18 mouse cellular contexts compared by ENCODE assay signal in genomic region chr4:107952845-107953244, GRCm38 (mm10). TPM values are rescaled to one million over a fixed set of nuclear protein-coding genes. Genes with fewer than 3 reads are reported as not detected.
DNase-seq lines count a peak whose midpoint lies in the region; ATAC-seq and TF ChIP-seq lines count a peak whose summit lies in the region.
"Had no signal": no experiment of that assay in that cellular context is flagged by ENCODE, and none has a peak within 500 bp of the region (broad histone marks: within the 10 kb centered on the region; RNA-seq: fewer than 3 reads in every experiment).

No protein-coding gene starts in this region.

- no peak for TF ChIP-seq EP300 in stomach, postnatal 0 days (optimal IDR thresholded peaks at IDR 0.05)

- no peaks in the 10 kb centered on the region for H3K36me3 ChIP-seq in forebrain, embryonic 14.5 days (ENCODE audit: control insufficient read depth, insufficient read depth, low read length)
- H3K36me3 ChIP-seq in forebrain, embryonic 16.5 days (ENCODE audit: control insufficient read depth, insufficient read depth): no peaks in the 10 kb centered on the region
- H3K36me3 ChIP-seq in kidney, embryonic 15.5 days: no peaks in the 10 kb centered on the region
- H3K36me3 ChIP-seq in midbrain, postnatal 0 days (ENCODE audit: insufficient read depth, low read length): no peaks in the 10 kb centered on the region
- H3K36me3 ChIP-seq in midbrain, embryonic 15.5 days (replicated peaks): no peaks in the 10 kb centered on the region
- H3K36me3 ChIP-seq in stomach, postnatal 0 days (ENCODE audit: control insufficient read depth, insufficient read depth, low read length): no peaks in the 10 kb centered on the region
- H3K36me3 ChIP-seq in hindbrain, embryonic 11.5 days (ENCODE audit: control insufficient read depth, insufficient read depth, low read length): no peaks in the 10 kb centered on the region
- H3K36me3 ChIP-seq: G1E; heart, embryonic 13.5 days; hindbrain, embryonic 13.5 days; limb, embryonic 12.5 days; lung, embryonic 15.5 days had no signal

- H3K27ac ChIP-seq in forebrain, embryonic 14.5 days (ENCODE audit: low read depth, low read length): no peak overlapping the region
- H3K27ac ChIP-seq in forebrain, embryonic 16.5 days (ENCODE audit: low read length): no peak overlapping the region
- no peak overlapping the region for H3K27ac ChIP-seq in kidney, embryonic 15.5 days
- H3K27ac ChIP-seq in midbrain, postnatal 0 days (ENCODE audit: low read depth, low read length): no peak overlapping the region
- H3K27ac ChIP-seq in midbrain, embryonic 15.5 days: no peak overlapping the region
- H3K27ac ChIP-seq in stomach, postnatal 0 days (replicated peaks): no peak overlapping the region
- H3K27ac ChIP-seq in hindbrain, embryonic 11.5 days (ENCODE audit: low read depth, low read length): no peak overlapping the region
- H3K27ac ChIP-seq: heart, embryonic 13.5 days; hindbrain, embryonic 13.5 days; limb, embryonic 12.5 days; lung, embryonic 15.5 days had no signal

- H3K4me1 ChIP-seq in forebrain, embryonic 14.5 days (ENCODE audit: control insufficient read depth, insufficient read depth, low read length): peaks cover 5% of the 10 kb centered on the region
- no peaks in the 10 kb centered on the region for H3K4me1 ChIP-seq in forebrain, embryonic 16.5 days (replicated peaks; ENCODE audit: control insufficient read depth, insufficient read depth, low read length)
- no peaks in the 10 kb centered on the region for H3K4me1 ChIP-seq in kidney, embryonic 15.5 days
- no peaks in the 10 kb centered on the region for H3K4me1 ChIP-seq in midbrain, postnatal 0 days (ENCODE audit: insufficient read depth, low read length)
- H3K4me1 ChIP-seq in midbrain, embryonic 15.5 days: no peaks in the 10 kb centered on the region
- H3K4me1 ChIP-seq in stomach, postnatal 0 days (replicated peaks; ENCODE audit: control insufficient read depth, insufficient read depth): no peaks in the 10 kb centered on the region
- H3K4me1 ChIP-seq in hindbrain, embryonic 11.5 days (replicated peaks; ENCODE audit: control insufficient read depth, insufficient read depth, low read length): no peaks in the 10 kb centered on the region

- no peaks in the 10 kb centered on the region for H3K9me3 ChIP-seq in forebrain, embryonic 14.5 days (replicated peaks; ENCODE audit: control insufficient read depth, low read length)
- H3K9me3 ChIP-seq in forebrain, embryonic 16.5 days (ENCODE audit: control insufficient read depth, low read length): no peaks in the 10 kb centered on the region
- no peaks in the 10 kb centered on the region for H3K9me3 ChIP-seq in kidney, embryonic 15.5 days (replicated peaks)
- H3K9me3 ChIP-seq in midbrain, postnatal 0 days (ENCODE audit: low read length): no peaks in the 10 kb centered on the region
- no peaks in the 10 kb centered on the region for H3K9me3 ChIP-seq in midbrain, embryonic 15.5 days
- H3K9me3 ChIP-seq in stomach, postnatal 0 days (ENCODE audit: control insufficient read depth, low read length): no peaks in the 10 kb centered on the region
- H3K9me3 ChIP-seq in hindbrain, embryonic 11.5 days (ENCODE audit: control insufficient read depth, low read length): no peaks in the 10 kb centered on the region
- H3K9me3 ChIP-seq: G1E; heart, embryonic 13.5 days; hindbrain, embryonic 13.5 days; limb, embryonic 12.5 days; lung, embryonic 15.5 days had no signal

- DNase-seq in forebrain, embryonic 14.5 days (ENCODE audit: low spot score): peak; percentile 46
- DNase-seq in kidney, postnatal 14 days: peak; percentile 28
- DNase-seq in midbrain, postnatal 0 days (ENCODE audit: low spot score): peak; percentile 56
- DNase-seq in stomach, postnatal 0 days (ENCODE audit: low spot score): no peak
- no peak for DNase-seq in hindbrain, embryonic 11.5 days (ENCODE audit: low spot score)
- DNase-seq: cerebellum, adult 11-12 months; gastrocnemius, postnatal 36 days had no signal

- H3K27me3 ChIP-seq in forebrain, embryonic 14.5 days (replicated peaks; ENCODE audit: control insufficient read depth, insufficient read depth, low read length): no peaks in the 10 kb centered on the region
- no peaks in the 10 kb centered on the region for H3K27me3 ChIP-seq in forebrain, embryonic 16.5 days (replicated peaks; ENCODE audit: control insufficient read depth, insufficient read depth, low read length)
- H3K27me3 ChIP-seq in kidney, embryonic 15.5 days: no peaks in the 10 kb centered on the region
- no peaks in the 10 kb centered on the region for H3K27me3 ChIP-seq in midbrain, postnatal 0 days (ENCODE audit: insufficient read depth, low read length)
- no peaks in the 10 kb centered on the region for H3K27me3 ChIP-seq in midbrain, embryonic 15.5 days (replicated peaks)
- no peaks in the 10 kb centered on the region for H3K27me3 ChIP-seq in stomach, postnatal 0 days (ENCODE audit: control insufficient read depth, insufficient read depth, low read length)
- H3K27me3 ChIP-seq in hindbrain, embryonic 11.5 days (ENCODE audit: control insufficient read depth, insufficient read depth, low read length): no peaks in the 10 kb centered on the region
- H3K27me3 ChIP-seq: heart, embryonic 13.5 days; hindbrain, embryonic 13.5 days; limb, embryonic 12.5 days; lung, embryonic 15.5 days had no signal

- H3K9ac ChIP-seq in forebrain, embryonic 14.5 days (ENCODE audit: low read length): no peak overlapping the region
- H3K9ac ChIP-seq in forebrain, embryonic 16.5 days (replicated peaks; ENCODE audit: low read depth, low read length): no peak overlapping the region
- no peak overlapping the region for H3K9ac ChIP-seq in kidney, embryonic 15.5 days
- no peak overlapping the region for H3K9ac ChIP-seq in midbrain, postnatal 0 days (replicated peaks; ENCODE audit: low read length, poor library complexity, severe bottlenecking)
- no peak overlapping the region for H3K9ac ChIP-seq in midbrain, embryonic 15.5 days
- no peak overlapping the region for H3K9ac ChIP-seq in stomach, postnatal 0 days (ENCODE audit: low read length)
- no peak overlapping the region for H3K9ac ChIP-seq in hindbrain, embryonic 11.5 days (ENCODE audit: low read depth, low read length)
- H3K9ac ChIP-seq: heart, embryonic 13.5 days; hindbrain, embryonic 13.5 days; limb, embryonic 12.5 days; lung, embryonic 15.5 days had no signal

- peak; percentile 59 for TF ChIP-seq CTCF in midbrain, postnatal 0 days (IDR thresholded peaks at IDR 0.05)
- TF ChIP-seq CTCF in stomach, postnatal 0 days (IDR thresholded peaks at IDR 0.05; ENCODE audit: low read depth): peak; percentile 62

- H3K4me2 ChIP-seq in forebrain, embryonic 14.5 days (ENCODE audit: low read length): no peak overlapping the region
- H3K4me2 ChIP-seq in forebrain, embryonic 16.5 days (ENCODE audit: low read length): no peak overlapping the region
- H3K4me2 ChIP-seq in kidney, embryonic 15.5 days: no peak overlapping the region
- H3K4me2 ChIP-seq in midbrain, postnatal 0 days (ENCODE audit: low read depth, low read length, poor library complexity, severe bottlenecking): no peak overlapping the region
- no peak overlapping the region for H3K4me2 ChIP-seq in midbrain, embryonic 15.5 days
- H3K4me2 ChIP-seq in stomach, postnatal 0 days (replicated peaks; ENCODE audit: low read depth): no peak overlapping the region
- no peak overlapping the region for H3K4me2 ChIP-seq in hindbrain, embryonic 11.5 days (replicated peaks; ENCODE audit: low read depth, low read length)
- H3K4me2 ChIP-seq: heart, embryonic 13.5 days; hindbrain, embryonic 13.5 days; limb, embryonic 12.5 days; lung, embryonic 15.5 days; midbrain, embryonic 11.5 days had no signal

- H3K4me3 ChIP-seq in forebrain, embryonic 14.5 days (ENCODE audit: low read depth, low read length): no peak overlapping the region
- no peak overlapping the region for H3K4me3 ChIP-seq in forebrain, embryonic 16.5 days (replicated peaks; ENCODE audit: low read length)
- H3K4me3 ChIP-seq in kidney, embryonic 15.5 days (replicated peaks): no peak overlapping the region
- H3K4me3 ChIP-seq in midbrain, postnatal 0 days (ENCODE audit: low read depth, low read length): no peak overlapping the region
- H3K4me3 ChIP-seq in midbrain, embryonic 15.5 days: no peak overlapping the region
- H3K4me3 ChIP-seq in stomach, postnatal 0 days (ENCODE audit: low read depth, low read length): no peak overlapping the region
- H3K4me3 ChIP-seq in hindbrain, embryonic 11.5 days (ENCODE audit: low read depth, low read length): no peak overlapping the region
- H3K4me3 ChIP-seq: heart, embryonic 13.5 days; hindbrain, embryonic 13.5 days; limb, embryonic 12.5 days; lung, embryonic 15.5 days had no signal

- no peak for ATAC-seq in forebrain, embryonic 14.5 days
- ATAC-seq in forebrain, embryonic 16.5 days: no peak
- no peak for ATAC-seq in kidney, embryonic 15.5 days (replicated peaks; ENCODE audit: low FRiP score)
- ATAC-seq in midbrain, postnatal 0 days (ENCODE audit: low FRiP score): no peak
- ATAC-seq in midbrain, embryonic 15.5 days (replicated peaks): no peak
- no peak for ATAC-seq in stomach, postnatal 0 days (ENCODE audit: low FRiP score, low TSS enrichment)
- no peak for ATAC-seq in hindbrain, embryonic 11.5 days (ENCODE audit: low FRiP score)

RNA-seq across cellular contexts. Expression of gene Slc1a7, which starts 15.3 kb away (rescaled TPM):
- not detected in 2 replicates for polyA plus RNA-seq in forebrain, embryonic 14.5 days (2014; fragmentation: Nextera tagmentation; extraction: Ambion mirVana)
- not detected in 2 replicates for polyA plus RNA-seq in forebrain, embryonic 16.5 days (2015; fragmentation: Nextera tagmentation; extraction: Ambion mirVana)
- polyA plus RNA-seq in kidney, embryonic 15.5 days (2015; fragmentation: Nextera tagmentation; extraction: Ambion mirVana): not detected in 2 replicates
- total RNA-seq in midbrain, postnatal 0 days (2014; rRNA removed): not detected in 2 replicates
- polyA plus RNA-seq in midbrain, postnatal 0 days (2015; fragmentation: Nextera tagmentation; extraction: Ambion mirVana): 0.10 and 0.16 TPM in 2 replicates
- 0.09 TPM in 1 of 2 replicates, not detected in the other for polyA plus RNA-seq in midbrain, embryonic 15.5 days (2015; fragmentation: Nextera tagmentation; extraction: Ambion mirVana)
- polyA plus RNA-seq in stomach, postnatal 0 days (2015; fragmentation: Nextera tagmentation; extraction: Ambion mirVana): 0.07 and 0.10 TPM in 2 replicates
- polyA plus RNA-seq in hindbrain, embryonic 11.5 days (2014; fragmentation: Nextera tagmentation; extraction: Ambion mirVana): not detected in 2 replicates
- total RNA-seq: common myeloid progenitor, adult 5-6 weeks had no signal
- polyA plus RNA-seq: C2C12; G1E; heart, embryonic 13.5 days; hindbrain, embryonic 13.5 days; limb, embryonic 12.5 days; midbrain, embryonic 11.5 days had no signal

RNA-seq across cellular contexts. Expression of gene Cpt2, which starts 29.4 kb away (rescaled TPM):
- polyA plus RNA-seq in forebrain, embryonic 14.5 days (2014; fragmentation: Nextera tagmentation; extraction: Ambion mirVana): 20.3 and 21.0 TPM in 2 replicates
- polyA plus RNA-seq in forebrain, embryonic 16.5 days (2015; fragmentation: Nextera tagmentation; extraction: Ambion mirVana): 10.4 and 16.3 TPM in 2 replicates
- 45.6 and 49.7 TPM in 2 replicates for polyA plus RNA-seq in kidney, embryonic 15.5 days (2015; fragmentation: Nextera tagmentation; extraction: Ambion mirVana)
- 9.3 and 12.3 TPM in 2 replicates for total RNA-seq in midbrain, postnatal 0 days (2014; rRNA removed)
- 10.2 and 12.1 TPM in 2 replicates for polyA plus RNA-seq in midbrain, postnatal 0 days (2015; fragmentation: Nextera tagmentation; extraction: Ambion mirVana)
- 13.9 and 17.0 TPM in 2 replicates for polyA plus RNA-seq in midbrain, embryonic 15.5 days (2015; fragmentation: Nextera tagmentation; extraction: Ambion mirVana)
- polyA plus RNA-seq in stomach, postnatal 0 days (2015; fragmentation: Nextera tagmentation; extraction: Ambion mirVana): 78.4 and 81.2 TPM in 2 replicates
- 34.0 and 38.4 TPM in 2 replicates for polyA plus RNA-seq in hindbrain, embryonic 11.5 days (2014; fragmentation: Nextera tagmentation; extraction: Ambion mirVana)

Comparison
In these comparisons a context has a peak if more than half of its experiments do, and no peak if none do; other contexts are left out.
1. DNase-seq: peak in forebrain, embryonic 14.5 days (single experiment), kidney, postnatal 14 days (single experiment) and midbrain, postnatal 0 days (single experiment); none in stomach, postnatal 0 days (single experiment) and hindbrain, embryonic 11.5 days (single experiment).